Mouse (Mus musculus) CH12.LX (cell line): ENCODE results near the gene Gm26897. TPM values are rescaled to one million over a fixed set of nuclear protein-coding genes. Genes with fewer than 3 reads are reported as not detected.

Experiments used
- DNase-seq: peaks from one replicate; pipeline ENCODE4 v3.0.0-alpha.2; 2013; ENCODE audit errors: extremely low read depth
- H3K27ac ChIP-seq: 2 replicates; pipeline ENCODE4 v1.5.1; 2012; ENCODE audit warnings: low read depth, mild to moderate bottlenecking, control low read depth, moderate library complexity; ENCODE audit not compliant: insufficient read depth
- H3K27me3 ChIP-seq: replicated peaks from 2 replicates; pipeline ENCODE3; 2012; ENCODE audit warnings: inconsistent platforms
- H3K36me3 ChIP-seq, 2 experiments: replicated peaks in 1 of 2; 2 replicates each; pipeline versions ENCODE3 to v1.6.1; 2012; ENCODE audit warnings: inconsistent platforms in 1 of 2, low read length in 1 of 2, mild to moderate bottlenecking in 1 of 2, mixed read lengths in 1 of 2, moderate library complexity in 1 of 2; ENCODE audit not compliant: control insufficient read depth in 1 of 2, insufficient read depth in 1 of 2
- H3K4me1 ChIP-seq, 2 experiments: 2 replicates each; pipeline ENCODE4 v1.6.1; 2012; ENCODE audit warnings: inconsistent platforms in 1 of 2, moderate library complexity in 1 of 2; ENCODE audit not compliant: insufficient read depth in 2 of 2, control insufficient read depth in 1 of 2
- H3K4me2 ChIP-seq: 2 replicates; pipeline ENCODE4 v1.6.1; 2012; ENCODE audit warnings: low read depth, mild to moderate bottlenecking, control low read depth; ENCODE audit not compliant: poor library complexity, insufficient read depth, severe bottlenecking
- H3K4me3 ChIP-seq, 3 experiments: fragments of 150-350 bp in 1 of 3; sonication (generic) in 1 of 3; replicated peaks in 1 of 3; 2 replicates each; pipeline versions ENCODE3 to v1.5.1; 2011 to 2012; ENCODE audit warnings: low read depth in 2 of 3, low read length in 2 of 3, mild to moderate bottlenecking in 2 of 3, moderate library complexity in 2 of 3, control low read depth in 1 of 3, improper control_type of control experiment in 1 of 3, inconsistent platforms in 1 of 3, mixed read lengths in 1 of 3; ENCODE audit not compliant: poor library complexity in 1 of 3
- H3K79me2 ChIP-seq: replicated peaks from 2 replicates; pipeline ENCODE4 v1.6.1; 2012; ENCODE audit warnings: mild to moderate bottlenecking, moderate library complexity; ENCODE audit not compliant: control insufficient read depth, poor library complexity, insufficient read depth, severe bottlenecking; ENCODE audit errors: extremely low read depth
- H3K9ac ChIP-seq: 2 replicates; pipeline ENCODE4 v1.6.1; 2012; ENCODE audit warnings: low read depth, mild to moderate bottlenecking, control low read depth, moderate library complexity; ENCODE audit not compliant: insufficient read depth
- H3K9me3 ChIP-seq: replicated peaks from 2 replicates; pipeline ENCODE3; 2012; ENCODE audit warnings: low read length, inconsistent platforms, mixed read lengths
- BHLHE40 ChIP-seq: IDR thresholded peaks from 2 replicates; pipeline ENCODE4 v1.6.1; 2011; ENCODE audit warnings: mild to moderate bottlenecking, low read depth, low read length, improper control_type of control experiment
- CHD1 ChIP-seq: IDR thresholded peaks from 2 replicates; pipeline ENCODE4 v1.6.1; 2012; ENCODE audit warnings: low read depth, low read length, improper control_type of control experiment, inconsistent platforms
- CHD2 ChIP-seq: IDR thresholded peaks from 2 replicates; pipeline ENCODE4 v1.6.1; 2011; ENCODE audit warnings: low read length, improper control_type of control experiment
- E2F4 ChIP-seq: IDR thresholded peaks from 2 replicates; pipeline ENCODE4 v1.6.1; 2011; ENCODE audit warnings: low read depth, low read length, improper control_type of control experiment; ENCODE audit not compliant: insufficient replicate concordance
- ELF1 ChIP-seq: IDR thresholded peaks from 2 replicates; pipeline ENCODE4 v1.6.1; 2014; ENCODE audit warnings: low read depth, mild to moderate bottlenecking, inconsistent platforms, low read length, improper control_type of control experiment
- ETS1 ChIP-seq: conservative IDR thresholded peaks from 2 replicates; pipeline ENCODE4 v1.6.1; 2012; ENCODE audit warnings: low read depth, mild to moderate bottlenecking, inconsistent platforms, low read length, improper control_type of control experiment, moderate library complexity
- GABPA ChIP-seq: IDR thresholded peaks from 2 replicates; pipeline ENCODE4 v1.6.1; 2012; ENCODE audit warnings: low read depth, low read length, improper control_type of control experiment, inconsistent platforms; ENCODE audit not compliant: insufficient replicate concordance
- JUN ChIP-seq: IDR thresholded peaks from 2 replicates; pipeline ENCODE4 v1.6.1; 2011; ENCODE audit warnings: low read depth, mild to moderate bottlenecking, low read length, improper control_type of control experiment, moderate library complexity; ENCODE audit not compliant: insufficient read depth
- JUND ChIP-seq: conservative IDR thresholded peaks from 2 replicates; pipeline ENCODE4 v1.6.1; 2011; ENCODE audit warnings: low read depth, low read length, improper control_type of control experiment
- KAT2A ChIP-seq: IDR thresholded peaks from 2 replicates; pipeline ENCODE4 v1.6.1; 2012; ENCODE audit warnings: low read length, improper control_type of control experiment, inconsistent platforms; ENCODE audit not compliant: insufficient replicate concordance
- MAFK ChIP-seq: IDR thresholded peaks from 2 replicates; pipeline ENCODE4 v1.6.1; 2011; ENCODE audit warnings: low read length, improper control_type of control experiment; ENCODE audit not compliant: insufficient replicate concordance
- MAZ ChIP-seq: IDR thresholded peaks from 2 replicates; pipeline ENCODE4 v1.6.1; 2012; ENCODE audit warnings: low read depth, mild to moderate bottlenecking, inconsistent platforms, low read length, improper control_type of control experiment, moderate library complexity
- MXI1 ChIP-seq: IDR thresholded peaks from 2 replicates; pipeline ENCODE4 v1.6.1; 2011; ENCODE audit warnings: mild to moderate bottlenecking, low read depth, low read length, improper control_type of control experiment
- NELFE ChIP-seq: IDR thresholded peaks from 2 replicates; pipeline ENCODE4 v1.6.1; 2011; ENCODE audit warnings: low read depth, low read length, improper control_type of control experiment
- NRF1 ChIP-seq: IDR thresholded peaks from 2 replicates; pipeline ENCODE4 v1.6.1; 2014; ENCODE audit warnings: low read depth, mild to moderate bottlenecking, inconsistent platforms, low read length, improper control_type of control experiment, moderate library complexity
- PAX5 ChIP-seq: IDR thresholded peaks from 2 replicates; pipeline ENCODE4 v1.6.1; 2012; ENCODE audit warnings: low read length, inconsistent platforms, mixed read lengths
- POLR2AphosphoS2 ChIP-seq: IDR thresholded peaks from 2 replicates; pipeline ENCODE4 v1.6.1; 2011; ENCODE audit warnings: low read depth, low read length, improper control_type of control experiment
- RCOR1 ChIP-seq: conservative IDR thresholded peaks from 2 replicates; pipeline ENCODE4 v1.6.1; 2012; ENCODE audit warnings: low read depth, mild to moderate bottlenecking, inconsistent platforms, low read length, improper control_type of control experiment
- TBP ChIP-seq: conservative IDR thresholded peaks from 2 replicates; pipeline ENCODE4 v1.6.1; 2011; ENCODE audit warnings: low read depth, low read length, improper control_type of control experiment
- TCF12 ChIP-seq: IDR thresholded peaks from 2 replicates; pipeline ENCODE4 v1.6.1; 2014; ENCODE audit warnings: low read depth, mild to moderate bottlenecking, inconsistent platforms, low read length, improper control_type of control experiment
- USF1 ChIP-seq: IDR thresholded peaks from 2 replicates; pipeline ENCODE4 v1.6.1; 2014; ENCODE audit warnings: low read depth, mild to moderate bottlenecking, inconsistent platforms, low read length, improper control_type of control experiment
- USF2 ChIP-seq: conservative IDR thresholded peaks from 2 replicates; pipeline ENCODE4 v1.6.1; 2011; ENCODE audit warnings: low read depth, low read length, improper control_type of control experiment
- ZC3H11A ChIP-seq: IDR thresholded peaks from 2 replicates; pipeline ENCODE4 v1.6.1; 2012; ENCODE audit warnings: low read depth, mild to moderate bottlenecking, inconsistent platforms, low read length, improper control_type of control experiment
- ZKSCAN1 ChIP-seq: IDR thresholded peaks from 2 replicates; pipeline ENCODE4 v1.6.1; 2012; ENCODE audit warnings: low read depth, inconsistent platforms, low read length, improper control_type of control experiment, borderline replicate concordance
- ZMIZ1 ChIP-seq: IDR thresholded peaks from 2 replicates; pipeline ENCODE4 v1.6.1; 2012; ENCODE audit warnings: low read depth, mild to moderate bottlenecking, inconsistent platforms, low read length, improper control_type of control experiment
- ZNF384 ChIP-seq: IDR thresholded peaks from 2 replicates; pipeline ENCODE4 v1.6.1; 2012; ENCODE audit warnings: low read depth, low read length, improper control_type of control experiment, inconsistent platforms
- dilution Hi-C: fragments of 300-500 bp; cut with MboI; formaldehyde crosslinking; loops from 2 replicates; pipeline ENCODE4 v1.14.3; 2020; ENCODE audit warnings: low sequenced_read_pairs; ENCODE audit not compliant: extremely low pct_unique_long_range_greater_than_20kb, extremely low pct_ligation_motif_present
- in situ Hi-C: fragments of 300-500 bp; cut with MboI; formaldehyde crosslinking; loops from 3 replicates; pipeline ENCODE4 v1.14.3; 2019; ENCODE audit warnings: low sequenced_read_pairs, low pct_ligation_motif_present, low pct_unique_long_range_greater_than_20kb, mixed read lengths
- polyA plus RNA-seq: library from polyadenylated mRNA; unstranded; fragments of >175 nt; gene quantifications from 2 replicates; pipeline ENCODE4 v1.2.1, GENCODE M21; 2012; ENCODE audit warnings: low read depth; ENCODE audit not compliant: insufficient read length
- total RNA-seq, 2 experiments: library from RNA; depleted of rRNA; stranded (reverse); fragments of 300-350 nt in 1 of 2; fragments of >200 nt in 1 of 2; gene quantifications; 2 replicates each; pipeline ENCODE4 v1.2.3; 2012 to 2014

Gene Gm26897
- total and polyA plus RNA-seq, 3 experiments, result not detected

- no peak overlapping the region for H3K27ac ChIP-seq
- TF ChIP-seq BHLHE40 (no peak), ZC3H11A (no peak), POLR2AphosphoS2 (no peak), MXI1 (no peak), USF1 (no peak), GABPA (no peak), TBP (no peak), RCOR1 (no peak), NRF1 (no peak), CHD1 (no peak), ZMIZ1 (no peak), MAZ (no peak), ETS1 (no peak), ZKSCAN1 (no peak)
- TF ChIP-seq, all 38 proteins: peak for 0
- no peak overlapping the region for H3K4me3 ChIP-seq
- no peaks in the 10 kb centered on the region for H3K79me2 ChIP-seq
- no peaks in the 10 kb centered on the region for H3K36me3 ChIP-seq
- no peak for DNase-seq
- no peaks in the 10 kb centered on the region for H3K27me3 ChIP-seq
- peaks cover 81% of the 10 kb centered on the region for H3K9me3 ChIP-seq
- no peak overlapping the region for H3K9ac ChIP-seq
- H3K4me1 ChIP-seq, result no peaks in the 10 kb centered on the region
- dilution Hi-C loops (no loop called here), in situ Hi-C loops (no loop called here)
- no peak overlapping the region for H3K4me2 ChIP-seq
Measured at GRCm38 (mm10) chr5:111739480-111739879, 5.8 kb downstream of the Gm26897 start.

- Histone ChIP-seq H3K36me3 (no peaks in the 10 kb centered on the region), H3K4me2 (no peak overlapping the region), H3K9ac (no peak overlapping the region), H3K9me3 (peaks cover 84% of the 10 kb centered on the region), H3K4me3 (no peak overlapping the region), H3K79me2 (no peaks in the 10 kb centered on the region), H3K4me1 (no peaks in the 10 kb centered on the region), H3K27ac (no peak overlapping the region), H3K27me3 (no peaks in the 10 kb centered on the region)
- DNase-seq, result no peak
- no peak for TF ChIP-seq KAT2A
- no peak for TF ChIP-seq E2F4
- TF ChIP-seq TCF12, result no peak
- no peak for TF ChIP-seq RCOR1
- TF ChIP-seq PAX5, result no peak
- no peak for TF ChIP-seq ELF1
- no peak for TF ChIP-seq CHD1
- no peak for TF ChIP-seq MAFK
- TF ChIP-seq POLR2AphosphoS2, result no peak
- no peak for TF ChIP-seq NELFE
- TF ChIP-seq GABPA, result no peak
- no peak for TF ChIP-seq USF2
- TF ChIP-seq CHD2, result no peak
- TF ChIP-seq ETS1, result no peak
- TF ChIP-seq JUN, result no peak
- TF ChIP-seq USF1, result no peak
- TF ChIP-seq JUND, result no peak
- TF ChIP-seq ZNF384, result no peak
- in situ Hi-C loops, result no loop called here
- dilution Hi-C loops, result no loop called here
Measured at GRCm38 (mm10) chr5:111740384-111741275, 6.9 kb downstream of the Gm26897 start.
